Mouse (Mus musculus) spleen, adult 2 months (tissue): ENCODE data around the gene Arhgap10.

Experiments
- CTCF ChIP-seq: fragments of 200-500 bp; IDR thresholded peaks from 2 replicates; pipeline ENCODE4 v1.5.1; 2011; ENCODE audit warnings: mild to moderate bottlenecking, inconsistent platforms; ENCODE audit not compliant: insufficient read depth, insufficient read length, insufficient replicate concordance; ENCODE audit errors: extremely low read depth
- POLR2A ChIP-seq: fragments of 200-500 bp; IDR thresholded peaks from 2 replicates; pipeline ENCODE4 v1.6.1; 2011; ENCODE audit warnings: low read depth, low read length, inconsistent platforms

DNA sequence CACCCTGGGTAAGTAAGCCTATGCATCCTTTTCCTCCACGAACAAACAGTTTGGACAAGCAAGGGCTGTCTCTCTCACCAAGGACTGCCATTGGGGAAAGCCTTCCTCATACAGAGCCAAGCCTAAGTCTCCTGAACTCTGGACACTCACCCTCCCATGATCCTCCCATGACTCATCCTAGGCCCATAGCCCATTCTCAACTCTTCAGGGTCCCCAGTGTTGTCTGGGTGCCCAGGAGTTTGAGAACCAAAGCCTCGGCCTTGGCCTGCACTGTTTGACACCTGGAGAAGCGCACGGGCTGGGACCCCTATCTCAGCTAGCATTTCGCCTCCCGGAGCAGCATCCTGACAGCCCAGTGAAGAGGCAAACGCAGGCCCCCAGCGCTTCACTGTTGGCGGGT, 63.9 kb downstream of the Arhgap10 start:
- TF ChIP-seq CTCF = no peak
- TF ChIP-seq POLR2A = no peak
